Mouse (Mus musculus): Measurements from ENCODE around the gene Olfr1380. TPM values are rescaled to one million over a fixed set of nuclear protein-coding genes. Genes with fewer than 3 reads are reported as not detected.

Olfr1380 gene
- total RNA-seq (2023), result not detected

GRCm38 (mm10) chr11:49556578-49556977 is at the start of gene Olfr1380:
Olfr1380 (plus strand) TSS chr11:49556878.

GRCm38 (mm10) chr11:49519348-49519747 is 37.3 kb upstream of the Olfr1380 start, which contains the start of gene Olfr1383:
Olfr1383 (plus strand) TSS chr11:49519648.

GRCm38 (mm10) chr11:49527947-49528346 is 28.7 kb upstream of the Olfr1380 start, which contains the start of gene Olfr1382:
Olfr1382 (plus strand) TSS chr11:49528247.

GRCm38 (mm10) chr11:49543149-49543548 is 13.5 kb upstream of the Olfr1380 start, which contains the start of gene Olfr1381:
Olfr1381 (plus strand) TSS chr11:49543449.

GRCm38 (mm10) chr11:49608938-49609867 is 52.5 kb downstream of the Olfr1380 start, which contains the start of gene Flt4:
Flt4 (plus strand) TSS chr11:49609263.

Other genes starting within 250 kb of the Olfr1380 start
- not detected for gene Olfr1391, start 234.1 kb upstream of the Olfr1380 start, total RNA-seq (2023)
- not detected for gene Olfr1390, start 221.7 kb upstream of the Olfr1380 start, total RNA-seq (2023)
- not detected for gene Olfr1389, start 133.8 kb upstream of the Olfr1380 start, total RNA-seq (2023)
- gene Olfr1388, start 120.3 kb upstream of the Olfr1380 start, total RNA-seq (2023), result not detected
- not detected for gene Olfr1387, start 101.5 kb upstream of the Olfr1380 start, total RNA-seq (2023)
- gene Olfr1386, start 91.8 kb upstream of the Olfr1380 start, total RNA-seq (2023), result not detected
- gene Olfr1385, start 67.8 kb upstream of the Olfr1380 start, total RNA-seq (2023), result not detected
- gene Olfr1384, start 50.2 kb upstream of the Olfr1380 start, total RNA-seq (2023), result not detected
- not detected for gene Olfr1383, start 37.2 kb upstream of the Olfr1380 start, total RNA-seq (2023)
- gene Olfr1382, start 28.6 kb upstream of the Olfr1380 start, total RNA-seq (2023), result not detected
- not detected for gene Olfr1381, start 13.4 kb upstream of the Olfr1380 start, total RNA-seq (2023)
- not detected for gene Flt4, start 52.4 kb downstream of the Olfr1380 start, total RNA-seq (2023)
- not detected for gene Scgb3a1, start 106.7 kb downstream of the Olfr1380 start, total RNA-seq (2023)
- gene Cnot6, start 155.8 kb downstream of the Olfr1380 start, total RNA-seq (2023), result 71.9 TPM
- gene Gfpt2, start 237.3 kb downstream of the Olfr1380 start, total RNA-seq (2023), result 0.21 TPM

Data from CD8-positive naive resting alpha-beta T cell, adult 57 days (primary cell).